Mouse (Mus musculus) MEL (cell line): ENCODE results near the gene Slit1. TPM values are rescaled to one million over a fixed set of nuclear protein-coding genes. Genes with fewer than 3 reads are reported as not detected.

ENCODE experiments used
- DNase-seq: peaks from one replicate; pipeline ENCODE4 v3.0.0; 2011; ENCODE audit warnings: low read depth, low spot score
- H3K27ac ChIP-seq: 2 replicates; pipeline ENCODE4 v1.5.1; 2012; ENCODE audit warnings: low read depth, mild to moderate bottlenecking, control low read depth, low read length, moderate library complexity; ENCODE audit not compliant: control insufficient read depth
- H3K27me3 ChIP-seq, 2 experiments: fragments of 150-350 bp in 1 of 2; sonication (generic) in 1 of 2; 2 replicates each; pipeline ENCODE4 v1.6.1; 2012; ENCODE audit warnings: low read length in 2 of 2, mild to moderate bottlenecking in 2 of 2, improper control_type of control experiment in 1 of 2, moderate library complexity in 1 of 2; ENCODE audit not compliant: insufficient read depth in 2 of 2, control insufficient read depth in 1 of 2
- H3K36me3 ChIP-seq, 2 experiments: 2 replicates each; pipeline ENCODE4 v1.6.1; 2012 to 2014; ENCODE audit warnings: low read length in 2 of 2, improper control_type of control experiment in 1 of 2, inconsistent platforms in 1 of 2, mild to moderate bottlenecking in 1 of 2; ENCODE audit not compliant: insufficient read depth in 2 of 2, control insufficient read depth in 1 of 2
- H3K4me1 ChIP-seq, 2 experiments: fragments of 150-350 bp in 1 of 2; sonication (generic) in 1 of 2; 2 replicates each; pipeline ENCODE4 v1.6.1; 2012; ENCODE audit warnings: low read length in 2 of 2, improper control_type of control experiment in 1 of 2, mild to moderate bottlenecking in 1 of 2; ENCODE audit not compliant: insufficient read depth in 2 of 2, control insufficient read depth in 1 of 2
- H3K4me3 ChIP-seq, 2 experiments: fragments of 150-350 bp in 1 of 2; sonication (generic) in 1 of 2; 2 replicates each; pipeline ENCODE4 v1.5.1; 2012; ENCODE audit warnings: low read depth in 2 of 2, low read length in 2 of 2, mild to moderate bottlenecking in 2 of 2, moderate library complexity in 2 of 2, control low read depth in 1 of 2, improper control_type of control experiment in 1 of 2; ENCODE audit not compliant: control insufficient read depth in 1 of 2, insufficient read depth in 1 of 2
- H3K79me2 ChIP-seq: 2 replicates; pipeline ENCODE4 v1.6.1; 2012; ENCODE audit warnings: mild to moderate bottlenecking, low read length, moderate library complexity; ENCODE audit not compliant: control insufficient read depth, poor library complexity, insufficient read depth
- H3K9ac ChIP-seq: 2 replicates; pipeline ENCODE4 v1.6.1; 2012; ENCODE audit warnings: low read depth, mild to moderate bottlenecking, control low read depth, low read length, moderate library complexity; ENCODE audit not compliant: control insufficient read depth, poor library complexity, severe bottlenecking
- H3K9me3 ChIP-seq: fragments of 150-350 bp; sonication (generic); replicated peaks from 2 replicates; pipeline ENCODE4 v1.6.1; 2012; ENCODE audit warnings: mild to moderate bottlenecking, low read length, improper control_type of control experiment, moderate library complexity; ENCODE audit not compliant: insufficient read depth
- CHD2 ChIP-seq: IDR thresholded peaks from 2 replicates; pipeline ENCODE4 v1.6.1; 2011; ENCODE audit warnings: low read length, improper control_type of control experiment
- E2F4 ChIP-seq: IDR thresholded peaks from 2 replicates; pipeline ENCODE4 v1.6.1; 2011; ENCODE audit warnings: low read depth, low read length, improper control_type of control experiment, borderline replicate concordance
- GATA1 ChIP-seq: IDR thresholded peaks from 2 replicates; pipeline ENCODE4 v1.6.1; 2011; ENCODE audit warnings: low read depth, low read length, improper control_type of control experiment
- HCFC1 ChIP-seq: IDR thresholded peaks from 2 replicates; pipeline ENCODE4 v1.6.1; 2012; ENCODE audit warnings: low read depth, mild to moderate bottlenecking, inconsistent platforms, low read length, improper control_type of control experiment, moderate library complexity
- JUND ChIP-seq: IDR thresholded peaks from 2 replicates; pipeline ENCODE4 v1.6.1; 2011; ENCODE audit warnings: low read depth, mild to moderate bottlenecking, improper control_type of control experiment, low read length
- KAT2A ChIP-seq: conservative IDR thresholded peaks from 2 replicates; pipeline ENCODE4 v1.6.1; 2012; ENCODE audit warnings: low read depth, low read length, improper control_type of control experiment, inconsistent platforms
- MAFK ChIP-seq: IDR thresholded peaks from 2 replicates; pipeline ENCODE4 v1.6.1; 2011; ENCODE audit warnings: low read depth, mild to moderate bottlenecking, low read length, improper control_type of control experiment, borderline replicate concordance
- MXI1 ChIP-seq: IDR thresholded peaks from 2 replicates; pipeline ENCODE4 v1.6.1; 2011; ENCODE audit warnings: mild to moderate bottlenecking, low read depth, low read length, improper control_type of control experiment
- MYC ChIP-seq: IDR thresholded peaks from 2 replicates; pipeline ENCODE4 v1.6.1; 2011; ENCODE audit warnings: low read depth, mild to moderate bottlenecking, low read length, improper control_type of control experiment, moderate library complexity
- NELFE ChIP-seq: IDR thresholded peaks from 2 replicates; pipeline ENCODE4 v1.6.1; 2011; ENCODE audit warnings: low read depth, low read length, improper control_type of control experiment
- NRF1 ChIP-seq: IDR thresholded peaks from 2 replicates; pipeline ENCODE4 v1.6.1; 2014; ENCODE audit warnings: low read depth, mild to moderate bottlenecking, inconsistent platforms, low read length, improper control_type of control experiment, moderate library complexity; ENCODE audit not compliant: poor library complexity, insufficient read depth, severe bottlenecking
- POLR2A ChIP-seq, 2 experiments: IDR thresholded peaks; 2 replicates each; pipeline ENCODE4 v1.6.1; 2011 to 2012; ENCODE audit warnings: low read length in 2 of 2, mild to moderate bottlenecking in 2 of 2, control low read depth in 1 of 2, improper control_type of control experiment in 1 of 2, low read depth in 1 of 2, moderate library complexity in 1 of 2; ENCODE audit not compliant: control insufficient read depth in 1 of 2, insufficient read depth in 1 of 2, poor library complexity in 1 of 2
- POLR2AphosphoS2 ChIP-seq: IDR thresholded peaks from 2 replicates; pipeline ENCODE4 v1.6.1; 2011; ENCODE audit warnings: low read length, improper control_type of control experiment
- RAD21 ChIP-seq: IDR thresholded peaks from 2 replicates; pipeline ENCODE4 v1.6.1; 2011; ENCODE audit warnings: mild to moderate bottlenecking, low read depth, low read length, improper control_type of control experiment
- SMC3 ChIP-seq: IDR thresholded peaks from 2 replicates; pipeline ENCODE4 v1.6.1; 2011; ENCODE audit warnings: low read depth, low read length, improper control_type of control experiment
- TBP ChIP-seq: IDR thresholded peaks from 2 replicates; pipeline ENCODE4 v1.8.0; 2011; ENCODE audit warnings: low read depth, low read length, improper control_type of control experiment
- USF2 ChIP-seq, 2 experiments: IDR thresholded peaks; 2 replicates each; pipeline ENCODE4 v1.6.1; 2011 to 2012; ENCODE audit warnings: improper control_type of control experiment in 2 of 2, low read length in 2 of 2, borderline replicate concordance in 1 of 2, inconsistent platforms in 1 of 2, low read depth in 1 of 2, mild to moderate bottlenecking in 1 of 2; ENCODE audit not compliant: insufficient read depth in 1 of 2
- ZC3H11A ChIP-seq: IDR thresholded peaks from 2 replicates; pipeline ENCODE4 v1.6.1; 2012; ENCODE audit warnings: low read depth, mild to moderate bottlenecking, inconsistent platforms, low read length, improper control_type of control experiment
- ZKSCAN1 ChIP-seq: IDR thresholded peaks from 2 replicates; pipeline ENCODE4 v1.6.1; 2012; ENCODE audit warnings: low read depth, mild to moderate bottlenecking, inconsistent platforms, low read length, improper control_type of control experiment, moderate library complexity
- ZNF384 ChIP-seq: IDR thresholded peaks from 2 replicates; pipeline ENCODE4 v1.6.1; 2012; ENCODE audit warnings: low read depth, mild to moderate bottlenecking, inconsistent platforms, low read length, improper control_type of control experiment
- polyA plus RNA-seq, 2 experiments: library from polyadenylated mRNA; stranded (reverse) in 1 of 2; unstranded in 1 of 2; fragments of >175 nt in 1 of 2; fragments of >200 nt in 1 of 2; gene quantifications; 2 replicates each; pipeline versions ENCODE4 v1.2.1 to v1.2.4; 2012; ENCODE audit warnings: low replicate concordance in 2 of 2, low read depth in 1 of 2; ENCODE audit not compliant: insufficient read length in 2 of 2, insufficient read depth in 1 of 2, missing spikeins in 1 of 2
- total RNA-seq: library from RNA; depleted of rRNA; stranded (reverse); fragments of 300-350 nt; gene quantifications from 2 replicates; pipeline ENCODE4 v1.2.3, GENCODE M21; 2012

The Slit1 gene
- total and polyA plus RNA-seq, 3 experiments, result 0.04 TPM; not detected in 1

GRCm38 (mm10) chr19:41646947-41647631 lies 96.4 kb downstream of the Slit1 start (continued):
- TF ChIP-seq GATA1, result peak; percentile 27; the same call in 1 of the 2 replicates
- no peak for TF ChIP-seq MYC
- no peak for TF ChIP-seq NELFE
- TF ChIP-seq RAD21, result peak; percentile 68
- TF ChIP-seq MAFK, result no peak
- no peak for TF ChIP-seq NRF1
- no peak for TF ChIP-seq ZNF384
- no peak for TF ChIP-seq JUND
- no peak for TF ChIP-seq E2F4

- no peak overlapping the region for H3K4me3 ChIP-seq
- H3K27ac ChIP-seq, result no peak overlapping the region
- no peak for TF ChIP-seq POLR2A (IDR thresholded peaks at IDR 0.05; ENCODE audit: control insufficient read depth in 1 of 2, insufficient read depth in 1 of 2, low read depth in 1 of 2, low read length in 2 of 2, poor library complexity in 1 of 2)
- no peak for TF ChIP-seq GATA1
- no peak for TF ChIP-seq ZKSCAN1
- no peak for TF ChIP-seq CHD2
- TF ChIP-seq TBP, result no peak
- no peak for TF ChIP-seq MXI1
- H3K79me2 ChIP-seq, result no peaks in the 10 kb centered on the region
- H3K9ac ChIP-seq, result no peak overlapping the region
- no peaks in the 10 kb centered on the region for H3K9me3 ChIP-seq
- H3K36me3 ChIP-seq, result no peaks in the 10 kb centered on the region
- no peaks in the 10 kb centered on the region for H3K4me1 ChIP-seq
- no peak for DNase-seq
- H3K27me3 ChIP-seq, result no peaks in the 10 kb centered on the region; a peak in 1 of 4 replicates
These were observed 100.5 kb downstream of the Slit1 start for GRCm38 (mm10) chr19:41643010-41643409.

- no peaks in the 10 kb centered on the region for H3K79me2 ChIP-seq
- H3K27me3 ChIP-seq, result peaks cover 0 to 1% of the 10 kb centered on the region in 2 experiments; a peak in 2 of 4 replicates
- no peak overlapping the region for H3K27ac ChIP-seq
- H3K4me1 ChIP-seq, result 0 out of 4 replicates have a peak, but pooled peaks cover 0 to 3% of the 10 kb centered on the region in 2 experiments
- no peak overlapping the region for H3K9ac ChIP-seq
- no peak overlapping the region for H3K4me3 ChIP-seq
- H3K36me3 ChIP-seq, result no peaks in the 10 kb centered on the region
- H3K9me3 ChIP-seq, result no peaks in the 10 kb centered on the region
- no peak for DNase-seq
- TF ChIP-seq NRF1 (no peak), POLR2AphosphoS2 (no peak), KAT2A (no peak), HCFC1 (no peak), SMC3 (no peak), USF2 (IDR thresholded peaks at IDR 0.05; ENCODE audit: borderline replicate concordance in 1 of 2, insufficient read depth in 1 of 2, low read depth in 1 of 2, low read length in 2 of 2) (no peak), ZC3H11A (no peak), POLR2A (IDR thresholded peaks at IDR 0.05; ENCODE audit: control insufficient read depth in 1 of 2, insufficient read depth in 1 of 2, low read depth in 1 of 2, low read length in 2 of 2, poor library complexity in 1 of 2) (no peak), E2F4 (no peak), CHD2 (no peak), RAD21 (no peak)
These were observed 108.5 kb downstream of the Slit1 start for GRCm38 (mm10) chr19:41634999-41635398.
